Mouse (Mus musculus): Measurements from ENCODE around the gene Aldh1l1. TPM values are rescaled to one million over a fixed set of nuclear protein-coding genes. Genes with fewer than 3 reads are reported as not detected.

Aldh1l1 gene
- polyA plus RNA-seq, 2 experiments: 1.5 to 2.1 TPM

DNA sequence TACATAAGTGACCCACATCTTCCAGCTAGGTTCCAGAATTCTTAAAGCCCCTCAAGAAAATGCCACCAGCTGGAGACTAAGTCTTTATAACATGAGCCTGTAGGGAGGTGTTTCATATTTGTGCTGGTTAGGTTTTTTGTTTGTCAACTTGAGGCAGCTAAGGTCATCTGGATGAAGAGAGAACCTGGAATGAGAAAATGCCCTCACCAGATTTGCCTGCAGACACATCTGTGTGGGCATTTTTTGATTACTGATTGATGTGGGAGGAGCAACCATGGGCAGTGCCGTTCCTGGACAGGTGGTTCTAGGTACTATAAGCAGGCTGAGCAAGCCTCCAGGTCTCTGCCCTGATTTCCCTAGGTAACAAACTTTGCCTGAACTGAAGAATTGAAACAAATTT, 1.3 kb downstream of the Aldh1l1 start:
- no peak overlapping the region for H3K4me2 ChIP-seq (replicated peaks; ENCODE audit: low read depth, low read length, severe bottlenecking)
- ATAC-seq (ENCODE audit: low FRiP score, low read depth): no peak
- TF ChIP-seq POLR2A (IDR thresholded peaks at IDR 0.05; ENCODE audit: borderline replicate concordance, extremely low read depth, insufficient read depth, insufficient read length): no peak
- no peaks in the 10 kb centered on the region for H3K36me3 ChIP-seq (ENCODE audit: control insufficient read depth, insufficient read depth, low read length)
- no peaks in the 10 kb centered on the region for H3K27me3 ChIP-seq (ENCODE audit: control insufficient read depth, insufficient read depth, low read length)
- no peak overlapping the region for H3K4me3 ChIP-seq (replicated peaks; ENCODE audit: low read length)
- H3K27ac ChIP-seq (replicated peaks; ENCODE audit: low read depth, low read length): no peak overlapping the region
- H3K9ac ChIP-seq (ENCODE audit: low read depth, low read length, severe bottlenecking): no peak overlapping the region
- WGBS: 86% methylated on average over 1 of the region's 1 CpGs
- no peaks in the 10 kb centered on the region for H3K9me3 ChIP-seq (ENCODE audit: control insufficient read depth, low read length)
- no peak for DNase-seq (ENCODE audit: low spot score)
- H3K4me1 ChIP-seq (ENCODE audit: control insufficient read depth, insufficient read depth, low read length): no peaks in the 10 kb centered on the region

DNA sequence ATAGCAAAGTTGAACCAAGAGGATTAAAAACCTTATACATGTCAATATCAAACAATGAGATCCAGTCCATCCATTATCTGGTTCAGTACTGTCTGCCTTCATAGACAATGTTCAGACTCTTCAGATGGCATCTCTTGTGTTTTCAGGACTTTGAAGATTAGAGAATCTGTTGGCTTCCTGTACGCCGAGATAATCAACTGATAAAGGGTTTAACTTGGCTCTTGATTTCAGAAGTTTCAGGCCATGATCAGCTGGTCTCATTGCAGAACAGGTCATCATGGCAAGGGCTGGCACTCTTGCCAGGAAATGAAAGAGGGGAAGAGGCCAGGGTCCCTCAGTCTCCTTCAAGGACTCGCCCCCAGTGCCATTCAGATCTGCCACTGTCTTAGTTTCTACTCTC, 3.3 kb downstream of the Aldh1l1 start:
- H3K4me2 ChIP-seq (replicated peaks; ENCODE audit: low read depth, low read length, severe bottlenecking): no peak overlapping the region
- no peak overlapping the region for H3K27ac ChIP-seq (replicated peaks; ENCODE audit: low read depth, low read length)
- H3K9me3 ChIP-seq (ENCODE audit: control insufficient read depth, low read length): no peaks in the 10 kb centered on the region
- no peaks in the 10 kb centered on the region for H3K4me1 ChIP-seq (ENCODE audit: control insufficient read depth, insufficient read depth, low read length)
- H3K27me3 ChIP-seq (ENCODE audit: control insufficient read depth, insufficient read depth, low read length): no peaks in the 10 kb centered on the region
- no peak overlapping the region for H3K4me3 ChIP-seq (replicated peaks; ENCODE audit: low read length)
- no peak for TF ChIP-seq POLR2A (IDR thresholded peaks at IDR 0.05; ENCODE audit: borderline replicate concordance, extremely low read depth, insufficient read depth, insufficient read length)
- H3K36me3 ChIP-seq (ENCODE audit: control insufficient read depth, insufficient read depth, low read length): no peaks in the 10 kb centered on the region
- WGBS: 95% methylated on average over 3 of the region's 3 CpGs
- no peak for DNase-seq (ENCODE audit: low spot score)
- H3K9ac ChIP-seq (ENCODE audit: low read depth, low read length, severe bottlenecking): no peak overlapping the region
- no peak for ATAC-seq (ENCODE audit: low FRiP score, low read depth)

DNA sequence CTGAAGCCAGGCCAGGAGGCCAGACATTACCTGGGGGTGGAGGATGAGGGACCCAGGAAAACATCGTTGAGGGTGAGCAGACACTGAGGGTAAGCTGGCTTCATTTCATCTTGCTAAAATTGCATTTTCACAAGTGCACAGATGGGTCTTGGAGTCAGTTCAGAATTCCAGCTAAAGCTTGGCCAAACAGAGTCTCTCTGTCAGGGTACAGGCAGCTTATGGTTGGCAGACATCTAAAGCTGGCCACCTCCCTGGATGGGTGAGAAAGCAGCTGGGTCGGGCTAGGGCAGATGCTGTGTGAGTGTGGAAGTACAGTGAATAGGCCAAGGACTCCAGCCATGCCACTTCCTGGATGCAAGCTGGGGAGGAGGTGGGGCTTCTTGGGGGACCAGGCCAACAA, 4.7 kb downstream of the Aldh1l1 start:
- Histone ChIP-seq H3K36me3 (ENCODE audit: control insufficient read depth, insufficient read depth, low read length) (no peaks in the 10 kb centered on the region), H3K27ac (replicated peaks; ENCODE audit: low read depth, low read length) (no peak overlapping the region), H3K9ac (ENCODE audit: low read depth, low read length, severe bottlenecking) (no peak overlapping the region), H3K4me1 (ENCODE audit: control insufficient read depth, insufficient read depth, low read length) (peaks cover 8% of the 10 kb centered on the region), H3K27me3 (ENCODE audit: control insufficient read depth, insufficient read depth, low read length) (no peaks in the 10 kb centered on the region), H3K4me3 (replicated peaks; ENCODE audit: low read length) (no peak overlapping the region), H3K4me2 (replicated peaks; ENCODE audit: low read depth, low read length, severe bottlenecking) (no peak overlapping the region), H3K9me3 (ENCODE audit: control insufficient read depth, low read length) (no peaks in the 10 kb centered on the region)
- no peak for DNase-seq (ENCODE audit: low spot score)
- no peak for TF ChIP-seq POLR2A (IDR thresholded peaks at IDR 0.05; ENCODE audit: borderline replicate concordance, extremely low read depth, insufficient read depth, insufficient read length)
- WGBS: 74% methylated on average over 2 of the region's 2 CpGs
- ATAC-seq (ENCODE audit: low FRiP score, low read depth): no peak

DNA sequence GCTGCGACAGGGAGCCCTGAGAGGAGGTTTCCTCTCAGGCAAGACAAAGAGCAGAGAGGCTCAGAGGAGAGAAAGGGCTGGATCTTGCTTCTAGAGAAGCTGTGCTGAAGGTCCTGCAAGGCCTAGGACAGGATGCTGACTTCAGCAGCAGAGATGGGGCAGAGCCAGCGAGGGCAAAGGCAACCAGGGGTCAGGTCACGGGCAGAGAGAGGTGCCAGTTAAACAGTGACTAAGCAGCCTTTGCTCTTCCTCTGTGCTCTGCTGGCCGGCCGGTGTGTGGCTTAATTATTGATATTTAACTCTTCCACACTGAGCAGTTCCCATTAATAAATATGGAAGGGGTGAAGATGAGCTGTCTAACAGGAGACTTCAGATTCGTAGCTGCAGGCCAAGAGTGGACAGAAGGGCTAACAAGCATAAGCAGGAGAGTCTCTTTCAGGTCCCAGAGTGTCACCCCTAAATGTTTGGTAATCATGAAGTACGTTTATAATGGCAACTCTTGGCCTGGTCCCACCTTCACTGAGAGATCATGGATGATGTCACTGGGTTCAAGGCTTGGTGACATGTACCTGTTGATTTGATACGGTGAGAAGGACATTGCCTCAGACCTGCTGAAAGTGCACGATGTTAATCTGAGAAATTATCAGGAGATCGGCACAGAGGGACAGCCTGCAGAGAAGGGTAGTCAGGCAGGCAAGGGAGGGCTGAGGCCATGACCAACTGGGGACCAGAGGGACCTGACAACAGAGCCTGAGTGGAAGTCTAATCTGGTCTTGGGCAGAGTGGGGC, 5.9 kb downstream of the Aldh1l1 start:
- ATAC-seq (ENCODE audit: low FRiP score, low read depth) (no peak), DNase-seq (ENCODE audit: low spot score) (no peak)
- no peaks in the 10 kb centered on the region for H3K36me3 ChIP-seq (ENCODE audit: control insufficient read depth, insufficient read depth, low read length)
- no peak overlapping the region for H3K4me3 ChIP-seq (replicated peaks; ENCODE audit: low read length)
- H3K27me3 ChIP-seq (ENCODE audit: control insufficient read depth, insufficient read depth, low read length): no peaks in the 10 kb centered on the region
- TF ChIP-seq POLR2A (IDR thresholded peaks at IDR 0.05; ENCODE audit: borderline replicate concordance, extremely low read depth, insufficient read depth, insufficient read length): no peak
- peaks cover 10% of the 10 kb centered on the region for H3K4me1 ChIP-seq (ENCODE audit: control insufficient read depth, insufficient read depth, low read length)
- H3K9ac ChIP-seq (ENCODE audit: low read depth, low read length, severe bottlenecking): no peak overlapping the region
- no peaks in the 10 kb centered on the region for H3K9me3 ChIP-seq (ENCODE audit: control insufficient read depth, low read length)
- no peak overlapping the region for H3K27ac ChIP-seq (replicated peaks; ENCODE audit: low read depth, low read length)
- WGBS: 86% methylated on average over 10 of the region's 10 CpGs
- no peak overlapping the region for H3K4me2 ChIP-seq (replicated peaks; ENCODE audit: low read depth, low read length, severe bottlenecking)

DNA sequence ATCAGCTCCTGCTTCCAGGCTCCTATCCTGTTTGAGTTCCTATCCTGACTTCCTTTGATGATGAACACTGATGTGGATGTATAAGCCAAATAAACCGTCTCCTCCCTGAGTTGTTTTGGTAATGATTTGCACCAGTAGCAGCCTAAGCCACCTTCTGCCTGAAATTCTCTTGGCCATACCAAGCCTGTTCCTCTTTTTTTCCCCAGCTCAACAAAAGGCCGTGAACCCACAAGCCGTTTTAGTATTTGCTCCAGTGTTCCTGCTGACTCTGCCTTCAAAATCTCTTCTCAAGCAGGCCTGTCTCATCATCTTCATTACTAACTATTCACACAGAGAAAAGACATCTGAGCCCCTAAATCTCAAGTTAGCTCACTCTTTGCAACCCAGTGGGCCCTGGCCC, 7.9 kb downstream of the Aldh1l1 start:
- H3K36me3 ChIP-seq (ENCODE audit: control insufficient read depth, insufficient read depth, low read length): no peaks in the 10 kb centered on the region
- no peak overlapping the region for H3K9ac ChIP-seq (ENCODE audit: low read depth, low read length, severe bottlenecking)
- no peak for DNase-seq (ENCODE audit: low spot score)
- H3K4me1 ChIP-seq (ENCODE audit: control insufficient read depth, insufficient read depth, low read length): peaks cover 10% of the 10 kb centered on the region
- H3K27ac ChIP-seq (replicated peaks; ENCODE audit: low read depth, low read length): no peak overlapping the region
- no peak for TF ChIP-seq POLR2A (IDR thresholded peaks at IDR 0.05; ENCODE audit: borderline replicate concordance, extremely low read depth, insufficient read depth, insufficient read length)
- no peaks in the 10 kb centered on the region for H3K9me3 ChIP-seq (ENCODE audit: control insufficient read depth, low read length)
- no peaks in the 10 kb centered on the region for H3K27me3 ChIP-seq (ENCODE audit: control insufficient read depth, insufficient read depth, low read length)
- 74% methylated on average over 3 of the region's 3 CpGs for WGBS
- H3K4me2 ChIP-seq (replicated peaks; ENCODE audit: low read depth, low read length, severe bottlenecking): no peak overlapping the region
- ATAC-seq (ENCODE audit: low FRiP score, low read depth): no peak
- no peak overlapping the region for H3K4me3 ChIP-seq (replicated peaks; ENCODE audit: low read length)
